Mouse (Mus musculus): ENCODE data around the gene Bik.
A peak's percentile ranks its signal among the peaks of the same experiment; 100 is the strongest.

The Bik gene

GRCm38 (mm10) chr15:83583419-83584156, 56.9 kb downstream of the Bik start:
- peak; percentile 69 for DNase-seq (ENCODE audit: low read depth, low spot score)

- DNase-seq (ENCODE audit: low read depth, low spot score): no peak
Observed at GRCm38 (mm10) chr15:83584741-83585220, 58.1 kb downstream of the Bik start.

- DNase-seq (ENCODE audit: low read depth, low spot score): no peak
Observed at GRCm38 (mm10) chr15:83590841-83591240, 64.2 kb downstream of the Bik start.

GRCm38 (mm10) chr15:83591758-83592157, 65.1 kb downstream of the Bik start:
- DNase-seq (ENCODE audit: low read depth, low spot score): no peak

GRCm38 (mm10) chr15:83592260-83593188, 65.9 kb downstream of the Bik start:
- no peak for DNase-seq (ENCODE audit: low read depth, low spot score)

GRCm38 (mm10) chr15:83593189-83593585, 66.5 kb downstream of the Bik start:
- DNase-seq (ENCODE audit: low read depth, low spot score): no peak

- no peak for DNase-seq (ENCODE audit: low read depth, low spot score)
Observed at GRCm38 (mm10) chr15:83593702-83594512, 67.2 kb downstream of the Bik start.

All from skeletal muscle tissue, adult 2 months (tissue).